Mouse (Mus musculus): ENCODE results near the gene Tcte3.
"Not testable (repeated sequence)": the region's sequence is repeated elsewhere in the genome, so short reads cannot be mapped to it uniquely, and the experiment has no call there.

- TF ChIP-seq CTCF (IDR thresholded peaks at IDR 0.05; ENCODE audit: control insufficient read depth, insufficient read depth, insufficient read length); MAX (IDR thresholded peaks at IDR 0.05); USF1 (IDR thresholded peaks at IDR 0.05; ENCODE audit: low read depth); MYOD1 (IDR thresholded peaks at IDR 0.05; ENCODE audit: control insufficient read depth, insufficient read length, low read depth); CEBPB (IDR thresholded peaks at IDR 0.05; ENCODE audit: low read depth); FOSL1 (IDR thresholded peaks at IDR 0.05; ENCODE audit: insufficient read depth, low read length, poor library complexity, severe bottlenecking): not testable (repeated sequence)
Measured at GRCm38 (mm10) chr17:15024502-15025193, 16.6 kb downstream of the Tcte3 start.

Data from C2C12 (cell line).